Mouse (Mus musculus) hindbrain, embryonic 15.5 days (tissue): ENCODE measurements at regions not wholly inside any gene's neighbourhood (a gene's known extent, or its start where the extent isn't known, plus 50 kb on each side); places are given as distances from the start of the nearest gene placed in this dataset.

Experiments used
- ATAC-seq: fragments of 200-750 bp; cut with Nextera tagmentation; 2 replicates; pipeline ENCODE4 v1.8.0; 2017; ENCODE audit warnings: low read depth, moderate number of reproducible peaks, moderate TSS enrichment; ENCODE audit not compliant: low FRiP score
- H3K27ac ChIP-seq: fragments of 300-500 bp; sonication (generic); replicated peaks from 2 replicates; pipeline ENCODE4 v1.5.1; 2015; ENCODE audit warnings: mild to moderate bottlenecking, inconsistent platforms
- H3K27me3 ChIP-seq: fragments of 300-500 bp; sonication (generic); 2 replicates; pipeline ENCODE4 v1.6.1; 2015; ENCODE audit warnings: control low read depth, inconsistent platforms
- H3K36me3 ChIP-seq: fragments of 300-500 bp; sonication (generic); 2 replicates; pipeline ENCODE4 v1.6.1; 2015; ENCODE audit warnings: control low read depth, inconsistent platforms
- H3K4me1 ChIP-seq: fragments of 300-500 bp; sonication (generic); replicated peaks from 2 replicates; pipeline ENCODE4 v1.6.1; 2015; ENCODE audit warnings: control low read depth, inconsistent platforms
- H3K4me2 ChIP-seq: fragments of 300-500 bp; sonication (generic); 2 replicates; pipeline ENCODE4 v1.6.1; 2015; ENCODE audit warnings: moderate library complexity, mild to moderate bottlenecking, inconsistent platforms
- H3K4me3 ChIP-seq: fragments of 300-500 bp; sonication (generic); 2 replicates; pipeline ENCODE4 v1.5.1; 2015; ENCODE audit warnings: mild to moderate bottlenecking, inconsistent platforms
- H3K9ac ChIP-seq: fragments of 300-500 bp; sonication (generic); 2 replicates; pipeline ENCODE4 v1.6.1; 2015; ENCODE audit warnings: inconsistent platforms
- H3K9me3 ChIP-seq: fragments of 300-500 bp; sonication (generic); 2 replicates; pipeline ENCODE4 v1.6.1; 2016; ENCODE audit warnings: control low read depth, inconsistent platforms
- WGBS: fragments of 180-500 bp; shearing (Covaris S2); methylation state at CpG from one replicate; pipeline ENCODE4 v1.1.7; 2015; 5-methylcytosine and 5-hydroxymethylcytosine counted together

- Histone ChIP-seq H3K36me3 (no peaks in the 10 kb centered on the region), H3K4me2 (no peak overlapping the region), H3K4me1 (no peaks in the 10 kb centered on the region), H3K27ac (no peak overlapping the region), H3K27me3 (no peaks in the 10 kb centered on the region), H3K9me3 (no peaks in the 10 kb centered on the region), H3K4me3 (no peak overlapping the region), H3K9ac (no peak overlapping the region)
- 72% methylated on average over 8 of the region's 8 CpGs for WGBS
- ATAC-seq: no peak
Measured at GRCm38 (mm10) chr16:86816763-86817593, 537.0 kb upstream of the N6amt1 start.

GRCm38 (mm10) chr16:86816006-86816405, 538.0 kb upstream of the N6amt1 start:
- WGBS: 81% methylated on average over 2 of the region's 2 CpGs
- no peak overlapping the region for H3K4me3 ChIP-seq
- H3K27me3 ChIP-seq: no peaks in the 10 kb centered on the region
- H3K4me1 ChIP-seq: no peaks in the 10 kb centered on the region
- no peak overlapping the region for H3K27ac ChIP-seq
- H3K9ac ChIP-seq: no peak overlapping the region
- H3K36me3 ChIP-seq: no peaks in the 10 kb centered on the region
- no peak overlapping the region for H3K4me2 ChIP-seq
- H3K9me3 ChIP-seq: no peaks in the 10 kb centered on the region
- no peak for ATAC-seq

- WGBS: 86% methylated on average over 5 of the region's 5 CpGs
- no peaks in the 10 kb centered on the region for H3K4me1 ChIP-seq
- no peaks in the 10 kb centered on the region for H3K36me3 ChIP-seq
- H3K4me2 ChIP-seq: no peak overlapping the region
- no peak overlapping the region for H3K9ac ChIP-seq
- no peaks in the 10 kb centered on the region for H3K27me3 ChIP-seq
- ATAC-seq: no peak
- H3K4me3 ChIP-seq: no peak overlapping the region
- H3K27ac ChIP-seq: no peak overlapping the region
- H3K9me3 ChIP-seq: no peaks in the 10 kb centered on the region
Measured at GRCm38 (mm10) chr16:86812692-86813091, 541.3 kb upstream of the N6amt1 start.

GRCm38 (mm10) chr16:86808644-86809324, 545.2 kb upstream of the N6amt1 start:
- Histone ChIP-seq H3K9ac (no peak overlapping the region), H3K4me1 (no peaks in the 10 kb centered on the region), H3K4me2 (no peak overlapping the region), H3K36me3 (no peaks in the 10 kb centered on the region), H3K27me3 (no peaks in the 10 kb centered on the region), H3K4me3 (no peak overlapping the region), H3K27ac (no peak overlapping the region), H3K9me3 (no peaks in the 10 kb centered on the region)
- 73% methylated on average over 5 of the region's 5 CpGs for WGBS
- no peak for ATAC-seq

- Histone ChIP-seq H3K27me3 (no peaks in the 10 kb centered on the region), H3K27ac (no peak overlapping the region), H3K9me3 (no peaks in the 10 kb centered on the region), H3K4me2 (no peak overlapping the region), H3K9ac (no peak overlapping the region), H3K4me1 (no peaks in the 10 kb centered on the region), H3K36me3 (no peaks in the 10 kb centered on the region), H3K4me3 (no peak overlapping the region)
- WGBS: 86% methylated on average over 2 of the region's 2 CpGs
- ATAC-seq: no peak
Measured at GRCm38 (mm10) chr16:86806374-86806773, 547.6 kb upstream of the N6amt1 start.

- Histone ChIP-seq H3K4me2 (no peak overlapping the region), H3K27ac (no peak overlapping the region), H3K4me1 (no peaks in the 10 kb centered on the region), H3K36me3 (no peaks in the 10 kb centered on the region), H3K27me3 (no peaks in the 10 kb centered on the region), H3K4me3 (no peak overlapping the region), H3K9me3 (no peaks in the 10 kb centered on the region), H3K9ac (no peak overlapping the region)
- 88% methylated on average over 2 of the region's 2 CpGs for WGBS
- no peak for ATAC-seq
Measured at GRCm38 (mm10) chr16:86776086-86776485, 577.9 kb upstream of the N6amt1 start.

GRCm38 (mm10) chr16:86772586-86772985, 581.4 kb upstream of the N6amt1 start:
- no peaks in the 10 kb centered on the region for H3K9me3 ChIP-seq

GRCm38 (mm10) chr16:86768912-86769311, 585.1 kb upstream of the N6amt1 start:
- Histone ChIP-seq H3K4me2 (no peak overlapping the region), H3K27ac (no peak overlapping the region), H3K9ac (no peak overlapping the region), H3K27me3 (no peaks in the 10 kb centered on the region), H3K36me3 (no peaks in the 10 kb centered on the region), H3K4me1 (no peaks in the 10 kb centered on the region), H3K4me3 (no peak overlapping the region), H3K9me3 (no peaks in the 10 kb centered on the region)
- no peak for ATAC-seq
- WGBS: 92% methylated on average over 3 of the region's 3 CpGs

More at GRCm38 (mm10) chr16:86772586-86772985, 581.4 kb upstream of the N6amt1 start:
- 65% methylated on average over 1 of the region's 1 CpGs for WGBS
- no peak overlapping the region for H3K4me2 ChIP-seq
- no peaks in the 10 kb centered on the region for H3K36me3 ChIP-seq
- H3K4me1 ChIP-seq: no peaks in the 10 kb centered on the region
- H3K27me3 ChIP-seq: no peaks in the 10 kb centered on the region
- no peak overlapping the region for H3K4me3 ChIP-seq
- no peak overlapping the region for H3K9ac ChIP-seq
- ATAC-seq: no peak
- H3K27ac ChIP-seq: no peak overlapping the region

- 80% methylated on average over 3 of the region's 3 CpGs for WGBS
- Histone ChIP-seq H3K4me2 (no peak overlapping the region), H3K9me3 (no peaks in the 10 kb centered on the region), H3K27me3 (no peaks in the 10 kb centered on the region), H3K27ac (no peak overlapping the region), H3K4me3 (no peak overlapping the region), H3K9ac (no peak overlapping the region), H3K4me1 (no peaks in the 10 kb centered on the region), H3K36me3 (no peaks in the 10 kb centered on the region)
- no peak for ATAC-seq
Measured at GRCm38 (mm10) chr16:86768355-86768754, 585.6 kb upstream of the N6amt1 start.

- 91% methylated on average over 8 of the region's 8 CpGs for WGBS
Measured at GRCm38 (mm10) chr16:86765974-86766373, 588.0 kb upstream of the N6amt1 start.

GRCm38 (mm10) chr16:86741236-86741635, 612.7 kb upstream of the N6amt1 start:
- no peak for ATAC-seq

More at GRCm38 (mm10) chr16:86765974-86766373, 588.0 kb upstream of the N6amt1 start:
- Histone ChIP-seq H3K27me3 (no peaks in the 10 kb centered on the region), H3K27ac (no peak overlapping the region), H3K9me3 (no peaks in the 10 kb centered on the region), H3K4me2 (no peak overlapping the region), H3K9ac (no peak overlapping the region), H3K36me3 (no peaks in the 10 kb centered on the region), H3K4me1 (no peaks in the 10 kb centered on the region), H3K4me3 (no peak overlapping the region)
- no peak for ATAC-seq

GRCm38 (mm10) chr16:86718982-86719771, 634.8 kb upstream of the N6amt1 start:
- Histone ChIP-seq H3K4me1 (no peaks in the 10 kb centered on the region), H3K27ac (no peak overlapping the region), H3K9ac (no peak overlapping the region), H3K4me3 (no peak overlapping the region), H3K4me2 (no peak overlapping the region), H3K36me3 (no peaks in the 10 kb centered on the region), H3K27me3 (no peaks in the 10 kb centered on the region), H3K9me3 (no peaks in the 10 kb centered on the region)
- no peak for ATAC-seq
- 52% methylated on average over 5 of the region's 5 CpGs for WGBS

More at GRCm38 (mm10) chr16:86741236-86741635, 612.7 kb upstream of the N6amt1 start:
- WGBS: 63% methylated on average over 5 of the region's 5 CpGs
- no peaks in the 10 kb centered on the region for H3K36me3 ChIP-seq
- H3K27ac ChIP-seq: no peak overlapping the region
- no peak overlapping the region for H3K9ac ChIP-seq
- no peaks in the 10 kb centered on the region for H3K9me3 ChIP-seq
- no peak overlapping the region for H3K4me2 ChIP-seq
- H3K4me1 ChIP-seq: no peaks in the 10 kb centered on the region
- H3K27me3 ChIP-seq: no peaks in the 10 kb centered on the region
- H3K4me3 ChIP-seq: no peak overlapping the region
